ENCODE assay signal across 19 mouse cellular contexts in genomic region chr2:91916346-91916977, GRCm38 (mm10). TPM values are rescaled to one million over a fixed set of nuclear protein-coding genes. Genes with fewer than 3 reads are reported as not detected.
"Had no signal": no experiment of that assay in that cellular context is flagged by ENCODE, and none has a peak within 500 bp of the region (broad histone marks: within the 10 kb centered on the region; RNA-seq: fewer than 3 reads in every experiment).

No protein-coding gene starts in this region.

- H3K9me3 ChIP-seq: limb, embryonic 10.5 days; midbrain, embryonic 12.5 days; stomach, embryonic 15.5 days had no signal

- H3K4me2 ChIP-seq: midbrain, embryonic 12.5 days; stomach, embryonic 15.5 days had no signal

- H3K9ac ChIP-seq: midbrain, embryonic 12.5 days; stomach, embryonic 15.5 days had no signal

- ATAC-seq: lung, postnatal 0 days had no signal

- DNase-seq: kidney, adult 18-20 months; kidney, postnatal 10 days; kidney, postnatal 4 days; lung, adult 2 months; lung, postnatal 36 days; right cerebral cortex, postnatal 14 days; thymus, adult 2 months; thymus, postnatal 25 days had no signal

- H3K4me3 ChIP-seq: left cerebral cortex, adult 2 months; limb, embryonic 10.5 days; midbrain, embryonic 12.5 days; stomach, embryonic 15.5 days had no signal

- H3K27ac ChIP-seq: left cerebral cortex, adult 2 months; limb, embryonic 10.5 days; midbrain, embryonic 12.5 days; stomach, embryonic 15.5 days had no signal

RNA-seq across cellular contexts. Expression of gene Chrm4, which starts 10.6 kb away (rescaled TPM):
- total RNA-seq: megakaryocyte, adult 5-6 weeks had no signal
- polyA plus RNA-seq: kidney, embryonic 14.5 days had no signal

RNA-seq across cellular contexts. Expression of gene Gm9821, which starts 29.0 kb away (rescaled TPM):
- total RNA-seq: layer of hippocampus, postnatal 25 days; left cerebral cortex, adult 2 months; left cerebral cortex, postnatal 14 days; megakaryocyte, adult 5-6 weeks had no signal
- polyA plus RNA-seq: lung, adult 2 months; spleen, adult 2 months; testis, adult 2 months had no signal
